Mouse (Mus musculus): Measurements from ENCODE around the gene Gm17324. TPM values are rescaled to one million over a fixed set of nuclear protein-coding genes. Genes with fewer than 3 reads are reported as not detected.

The Gm17324 gene
- total and polyA plus RNA-seq, 2 experiments from 2014 or later = 0.63 TPM; not detected in 1

- no peaks in the 10 kb centered on the region for H3K9me3 ChIP-seq (replicated peaks; ENCODE audit: control insufficient read depth, low read length)
Measured at GRCm38 (mm10) chr9:78401596-78401995, 47.0 kb downstream of the Gm17324 start.

GRCm38 (mm10) chr9:78400570-78400969 is 48.0 kb downstream of the Gm17324 start:
- TF ChIP-seq EP300 (IDR thresholded peaks at IDR 0.05; ENCODE audit: low read depth) (no peak), CTCF (IDR thresholded peaks at IDR 0.05; ENCODE audit: low read depth) (no peak)
- no peaks in the 10 kb centered on the region for H3K9me3 ChIP-seq (replicated peaks; ENCODE audit: control insufficient read depth, low read length)
- no peaks in the 10 kb centered on the region for H3K36me3 ChIP-seq (replicated peaks; ENCODE audit: control insufficient read depth, insufficient read depth, low read length)

More at GRCm38 (mm10) chr9:78401596-78401995, 47.0 kb downstream of the Gm17324 start:
- Histone ChIP-seq H3K4me2 (ENCODE audit: low read depth, low read length) (no peak overlapping the region), H3K36me3 (replicated peaks; ENCODE audit: control insufficient read depth, insufficient read depth, low read length) (no peaks in the 10 kb centered on the region), H3K4me1 (ENCODE audit: control insufficient read depth, insufficient read depth) (no peaks in the 10 kb centered on the region), H3K4me3 (ENCODE audit: low read depth, low read length) (no peak overlapping the region), H3K27ac (ENCODE audit: low read depth) (no peak overlapping the region), H3K27me3 (ENCODE audit: control insufficient read depth, insufficient read depth, low read length) (peaks cover 8% of the 10 kb centered on the region), H3K9ac (replicated peaks; ENCODE audit: low read depth, low read length) (no peak overlapping the region)
- no peak for DNase-seq (ENCODE audit: low spot score)
- no peak for TF ChIP-seq EP300 (IDR thresholded peaks at IDR 0.05; ENCODE audit: low read depth)
- no peak for TF ChIP-seq CTCF (IDR thresholded peaks at IDR 0.05; ENCODE audit: low read depth)
- WGBS = 90% methylated on average over 7 of the region's 7 CpGs
- no peak for ATAC-seq (ENCODE audit: insufficient read depth, low read depth)

More at GRCm38 (mm10) chr9:78400570-78400969, 48.0 kb downstream of the Gm17324 start:
- ATAC-seq (ENCODE audit: insufficient read depth, low read depth) = no peak
- no peak for DNase-seq (ENCODE audit: low spot score)
- H3K27me3 ChIP-seq (ENCODE audit: control insufficient read depth, insufficient read depth, low read length) = peaks cover 18% of the 10 kb centered on the region
- H3K4me3 ChIP-seq (ENCODE audit: low read depth, low read length) = no peak overlapping the region
- H3K27ac ChIP-seq (ENCODE audit: low read depth) = no peak overlapping the region
- H3K9ac ChIP-seq (replicated peaks; ENCODE audit: low read depth, low read length) = no peak overlapping the region
- 74% methylated on average over 5 of the region's 5 CpGs for WGBS
- no peak overlapping the region for H3K4me2 ChIP-seq (ENCODE audit: low read depth, low read length)
- H3K4me1 ChIP-seq (ENCODE audit: control insufficient read depth, insufficient read depth) = 0 out of 2 replicates have a peak, but pooled peaks cover 3% of the 10 kb centered on the region

Small RNA genes within 50 kb of the gene (microRNA-seq; reads per million reads assigned to microRNA genes)
- gene Gm26377 = not detected

Other genes starting within 250 kb of the Gm17324 start
- gene Gsta1, start 218.1 kb downstream of the Gm17324 start, total RNA-seq (2014; rRNA removed; ENCODE audit: low replicate concordance) = not detected in 2 replicates
- 0.45 TPM in 1 of 2 replicates, not detected in the other for gene Gsta1, start 218.1 kb downstream of the Gm17324 start, polyA plus RNA-seq (2015; fragmentation: Nextera tagmentation; extraction: Ambion mirVana)
- 0.42 TPM in 1 of 2 replicates, not detected in the other for gene Gm3776, start 191.7 kb downstream of the Gm17324 start, total RNA-seq (2014; rRNA removed; ENCODE audit: low replicate concordance)
- gene Gm3776, start 191.7 kb downstream of the Gm17324 start, polyA plus RNA-seq (2015; fragmentation: Nextera tagmentation; extraction: Ambion mirVana) = 0.40 TPM in 1 of 2 replicates, not detected in the other
- not detected in 2 replicates for gene Gm10639, start 158.9 kb downstream of the Gm17324 start, total RNA-seq (2014; rRNA removed; ENCODE audit: low replicate concordance)
- gene Gm10639, start 158.9 kb downstream of the Gm17324 start, polyA plus RNA-seq (2015; fragmentation: Nextera tagmentation; extraction: Ambion mirVana) = not detected in 2 replicates
- not detected in 2 replicates for gene Omt2a, start 134.0 kb downstream of the Gm17324 start, total RNA-seq (2014; rRNA removed; ENCODE audit: low replicate concordance)
- not detected in 2 replicates for gene Omt2a, start 134.0 kb downstream of the Gm17324 start, polyA plus RNA-seq (2015; fragmentation: Nextera tagmentation; extraction: Ambion mirVana)
- gene Omt2b, start 121.2 kb downstream of the Gm17324 start, total RNA-seq (2014; rRNA removed; ENCODE audit: low replicate concordance) = not detected in 2 replicates
- not detected in 2 replicates for gene Omt2b, start 121.2 kb downstream of the Gm17324 start, polyA plus RNA-seq (2015; fragmentation: Nextera tagmentation; extraction: Ambion mirVana)
- gene Gsta2, start 93.0 kb downstream of the Gm17324 start, total RNA-seq (2014; rRNA removed; ENCODE audit: low replicate concordance) = not detected in 2 replicates
- gene Gsta2, start 93.0 kb downstream of the Gm17324 start, polyA plus RNA-seq (2015; fragmentation: Nextera tagmentation; extraction: Ambion mirVana) = not detected in 2 replicates
- not detected in 2 replicates for gene Dppa5a, start 80.6 kb downstream of the Gm17324 start, total RNA-seq (2014; rRNA removed; ENCODE audit: low replicate concordance)
- gene Dppa5a, start 80.6 kb downstream of the Gm17324 start, polyA plus RNA-seq (2015; fragmentation: Nextera tagmentation; extraction: Ambion mirVana) = not detected in 2 replicates
- 0.11 TPM in 1 of 2 replicates, not detected in the other for gene Ooep, start 70.1 kb downstream of the Gm17324 start, total RNA-seq (2014; rRNA removed; ENCODE audit: low replicate concordance)
- gene Ooep, start 70.1 kb downstream of the Gm17324 start, polyA plus RNA-seq (2015; fragmentation: Nextera tagmentation; extraction: Ambion mirVana) = 0.08 and 0.23 TPM in 2 replicates
- gene Ddx43, start 53.0 kb downstream of the Gm17324 start, total RNA-seq (2014; rRNA removed; ENCODE audit: low replicate concordance) = not detected in 2 replicates
- not detected in 2 replicates for gene Ddx43, start 53.0 kb downstream of the Gm17324 start, polyA plus RNA-seq (2015; fragmentation: Nextera tagmentation; extraction: Ambion mirVana)
- gene Cgas, start 5.5 kb downstream of the Gm17324 start, total RNA-seq (2014; rRNA removed; ENCODE audit: low replicate concordance) = 1.0 and 1.5 TPM in 2 replicates
- 0.82 and 0.83 TPM in 2 replicates for gene Cgas, start 5.5 kb downstream of the Gm17324 start, polyA plus RNA-seq (2015; fragmentation: Nextera tagmentation; extraction: Ambion mirVana)
- 22.4 and 27.3 TPM in 2 replicates for gene Mto1, start 578 bp downstream of the Gm17324 start, total RNA-seq (2014; rRNA removed; ENCODE audit: low replicate concordance)
- 21.8 and 23.3 TPM in 2 replicates for gene Mto1, start 578 bp downstream of the Gm17324 start, polyA plus RNA-seq (2015; fragmentation: Nextera tagmentation; extraction: Ambion mirVana)
- 7,011 and 7,051 TPM in 2 replicates for gene Eef1a1, start 40.4 kb upstream of the Gm17324 start, total RNA-seq (2014; rRNA removed; ENCODE audit: low replicate concordance)
- gene Eef1a1, start 40.4 kb upstream of the Gm17324 start, polyA plus RNA-seq (2015; fragmentation: Nextera tagmentation; extraction: Ambion mirVana) = 2,146 and 2,221 TPM in 2 replicates
- 6.3 and 13.4 TPM in 2 replicates for gene Slc17a5, start 139.3 kb upstream of the Gm17324 start, total RNA-seq (2014; rRNA removed; ENCODE audit: low replicate concordance)
- gene Slc17a5, start 139.3 kb upstream of the Gm17324 start, polyA plus RNA-seq (2015; fragmentation: Nextera tagmentation; extraction: Ambion mirVana) = 7.3 and 8.0 TPM in 2 replicates
- 6.5 TPM in 2 replicates for gene Cd109, start 166.8 kb upstream of the Gm17324 start, total RNA-seq (2014; rRNA removed; ENCODE audit: low replicate concordance)
- gene Cd109, start 166.8 kb upstream of the Gm17324 start, polyA plus RNA-seq (2015; fragmentation: Nextera tagmentation; extraction: Ambion mirVana) = 3.0 and 3.3 TPM in 2 replicates

Data from heart, postnatal 0 days (tissue).